Mouse (Mus musculus): ENCODE measurements around the gene Ndnf. TPM values are rescaled to one million over a fixed set of nuclear protein-coding genes. Genes with fewer than 3 reads are reported as not detected.

The Ndnf gene
- total RNA-seq, 2 experiments from 2014 or later = 5.0 to 6.4 TPM

DNA sequence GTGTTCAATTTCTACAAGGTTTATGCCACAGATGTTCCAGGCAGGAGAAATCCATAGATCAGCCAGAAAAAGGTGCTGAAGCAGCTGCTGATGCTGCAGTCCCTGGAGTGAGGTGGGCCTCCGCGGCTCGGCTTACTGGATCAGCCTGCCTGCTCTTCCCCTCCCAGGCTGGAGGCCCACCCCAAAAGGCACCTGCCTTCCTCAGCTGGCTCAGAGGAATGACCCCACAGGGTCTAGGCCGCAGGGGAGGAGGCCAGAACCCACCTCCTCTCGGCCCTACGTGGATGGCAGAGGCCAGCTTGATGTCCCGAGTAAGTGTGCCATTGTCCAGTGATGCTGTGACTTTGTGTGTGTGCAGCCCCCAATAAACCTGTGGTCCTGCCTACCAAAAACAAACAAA is 86.8 kb downstream of the Ndnf start:
- DNase-seq = no peak

DNA sequence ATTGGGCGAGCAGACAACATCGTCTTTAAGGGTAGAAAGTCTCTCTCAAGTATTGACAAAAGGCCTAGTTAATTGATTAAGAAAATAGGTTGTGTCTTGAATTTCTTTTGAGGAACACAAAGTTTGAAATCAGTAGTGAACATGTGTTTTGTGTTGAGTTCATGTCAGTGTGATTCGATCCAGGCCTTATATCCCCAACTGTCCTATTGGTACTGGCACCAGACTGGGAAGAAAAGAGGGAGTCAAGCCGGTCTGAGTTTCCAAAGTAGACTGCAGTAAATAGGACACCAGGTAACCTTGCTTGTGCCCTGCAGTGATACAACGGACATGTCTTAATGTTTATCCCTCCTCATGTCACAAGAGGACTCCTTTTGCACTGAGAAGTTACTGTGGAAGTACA is 87.8 kb downstream of the Ndnf start:
- DNase-seq = no peak

DNA sequence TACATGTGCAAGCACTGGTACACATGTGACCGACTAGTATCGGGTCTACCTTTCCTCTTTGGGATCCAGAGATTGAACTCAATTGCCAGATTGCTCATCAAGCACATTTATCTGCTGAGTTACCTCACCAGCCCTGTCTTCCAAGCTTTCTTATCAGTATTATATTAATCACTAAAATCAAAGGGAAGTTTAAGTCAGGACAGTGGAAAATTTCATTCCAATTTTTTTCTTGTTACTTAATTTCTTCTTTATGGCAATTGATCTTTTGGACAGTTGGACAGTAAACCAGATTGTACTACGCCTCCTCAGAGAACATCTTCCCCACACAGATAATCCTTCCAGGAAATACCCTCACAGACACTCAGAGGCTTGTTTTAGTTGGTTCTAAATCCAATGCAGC is 88.7 kb downstream of the Ndnf start:
- no peak for DNase-seq

Other genes with a start within 250 kb of the Ndnf start
- gene Tnip3, start 146.3 kb upstream of the Ndnf start, total RNA-seq (2021) = 1 to 10 TPM; 1.4 to 1.8 TPM
- gene Prdm5, start 107.4 kb downstream of the Ndnf start, total RNA-seq (2021) = 10 to 100 TPM; 13.4 to 13.8 TPM